Mouse (Mus musculus) intestine, embryonic 15.5 days (tissue): ENCODE measurements at regions not wholly inside any gene's neighbourhood (a gene's known extent, or its start where the extent isn't known, plus 50 kb on each side); places are given as distances from the start of the nearest gene placed in this dataset.
A peak's percentile ranks its signal among the peaks of the same experiment; 100 is the strongest.

Experiments used
- ATAC-seq: fragments of 200-750 bp; cut with Nextera tagmentation; 2 replicates; pipeline ENCODE4 v1.8.0; 2017; ENCODE audit warnings: moderate TSS enrichment, moderate library complexity
- H3K27ac ChIP-seq: fragments of 300-500 bp; sonication (generic); 2 replicates; pipeline ENCODE4 v1.5.1; 2015; ENCODE audit warnings: mild to moderate bottlenecking, inconsistent platforms
- H3K27me3 ChIP-seq: fragments of 300-500 bp; sonication (generic); replicated peaks from 2 replicates; pipeline ENCODE4 v1.6.1; 2015; ENCODE audit warnings: inconsistent platforms
- H3K36me3 ChIP-seq: fragments of 300-500 bp; sonication (generic); 2 replicates; pipeline ENCODE4 v1.6.1; 2015; ENCODE audit warnings: inconsistent platforms
- H3K4me1 ChIP-seq: fragments of 300-500 bp; sonication (generic); replicated peaks from 2 replicates; pipeline ENCODE4 v1.6.1; 2015; ENCODE audit warnings: inconsistent platforms
- H3K4me2 ChIP-seq: fragments of 300-500 bp; sonication (generic); replicated peaks from 2 replicates; pipeline ENCODE4 v1.6.1; 2015; ENCODE audit warnings: mild to moderate bottlenecking, inconsistent platforms
- H3K4me3 ChIP-seq: fragments of 300-500 bp; sonication (generic); replicated peaks from 2 replicates; pipeline ENCODE4 v1.5.1; 2015; ENCODE audit warnings: inconsistent platforms
- H3K9ac ChIP-seq: fragments of 300-500 bp; sonication (generic); 2 replicates; pipeline ENCODE4 v1.6.1; 2015; ENCODE audit warnings: inconsistent platforms
- H3K9me3 ChIP-seq: fragments of 300-500 bp; sonication (generic); 2 replicates; pipeline ENCODE4 v1.6.1; 2016; ENCODE audit warnings: inconsistent platforms
- WGBS: fragments of 180-500 bp; shearing (Covaris S2); methylation state at CpG from one replicate; pipeline ENCODE4 v1.1.7; 2015; 5-methylcytosine and 5-hydroxymethylcytosine counted together

- Histone ChIP-seq H3K27me3 (no peaks in the 10 kb centered on the region), H3K4me1 (no peaks in the 10 kb centered on the region), H3K9me3 (no peaks in the 10 kb centered on the region), H3K27ac (no peak overlapping the region), H3K4me2 (no peak overlapping the region), H3K9ac (no peak overlapping the region), H3K36me3 (no peaks in the 10 kb centered on the region), H3K4me3 (no peak overlapping the region)
- WGBS, result 38% methylated on average over 4 of the region's 4 CpGs
- ATAC-seq, result no peak
Observed at GRCm38 (mm10) chr6:118307481-118307880, 110.0 kb upstream of the Ret start.

GRCm38 (mm10) chr6:118305209-118305608 lies 107.7 kb upstream of the Ret start:
- Histone ChIP-seq H3K9ac (no peak overlapping the region), H3K4me1 (no peaks in the 10 kb centered on the region), H3K4me2 (no peak overlapping the region), H3K9me3 (no peaks in the 10 kb centered on the region), H3K27me3 (no peaks in the 10 kb centered on the region), H3K4me3 (no peak overlapping the region), H3K36me3 (no peaks in the 10 kb centered on the region), H3K27ac (no peak overlapping the region)
- ATAC-seq, result no peak
- 91% methylated on average over 3 of the region's 3 CpGs for WGBS

- H3K9ac ChIP-seq, result no peak overlapping the region
- ATAC-seq, result no peak
- H3K27ac ChIP-seq, result no peak overlapping the region
- no peak overlapping the region for H3K4me2 ChIP-seq
- H3K36me3 ChIP-seq, result no peaks in the 10 kb centered on the region
- H3K9me3 ChIP-seq, result no peaks in the 10 kb centered on the region
- no peaks in the 10 kb centered on the region for H3K4me1 ChIP-seq
- no peak overlapping the region for H3K4me3 ChIP-seq
- WGBS, result 50% methylated on average over 7 of the region's 7 CpGs
- no peaks in the 10 kb centered on the region for H3K27me3 ChIP-seq
Observed at GRCm38 (mm10) chr6:118302783-118303350, 105.3 kb upstream of the Ret start.

GRCm38 (mm10) chr6:118301880-118302782 lies 104.6 kb upstream of the Ret start:
- Histone ChIP-seq H3K36me3 (no peaks in the 10 kb centered on the region), H3K4me1 (no peaks in the 10 kb centered on the region), H3K9me3 (no peaks in the 10 kb centered on the region), H3K9ac (no peak overlapping the region), H3K4me3 (no peak overlapping the region), H3K4me2 (no peak overlapping the region), H3K27ac (no peak overlapping the region), H3K27me3 (no peaks in the 10 kb centered on the region)
- 51% methylated on average over 11 of the region's 11 CpGs for WGBS
- ATAC-seq, result no peak

GRCm38 (mm10) chr6:118300781-118301180 lies 103.3 kb upstream of the Ret start:
- Histone ChIP-seq H3K36me3 (no peaks in the 10 kb centered on the region), H3K27me3 (no peaks in the 10 kb centered on the region), H3K4me1 (no peaks in the 10 kb centered on the region), H3K9me3 (no peaks in the 10 kb centered on the region), H3K4me2 (no peak overlapping the region), H3K9ac (no peak overlapping the region), H3K4me3 (no peak overlapping the region), H3K27ac (no peak overlapping the region)
- 35% methylated on average over 6 of the region's 6 CpGs for WGBS
- peak; percentile 51; the same call in 1 of the 2 replicates for ATAC-seq

- ATAC-seq, result no peak
- H3K4me2 ChIP-seq, result no peak overlapping the region
- no peaks in the 10 kb centered on the region for H3K27me3 ChIP-seq
- H3K9me3 ChIP-seq, result no peaks in the 10 kb centered on the region
- H3K4me3 ChIP-seq, result no peak overlapping the region
- H3K27ac ChIP-seq, result no peak overlapping the region
- no peak overlapping the region for H3K9ac ChIP-seq
- H3K36me3 ChIP-seq, result no peaks in the 10 kb centered on the region
- 86% methylated on average over 8 of the region's 8 CpGs for WGBS
- H3K4me1 ChIP-seq, result no peaks in the 10 kb centered on the region
Observed at GRCm38 (mm10) chr6:118297576-118297975, 100.1 kb upstream of the Ret start.

- ATAC-seq, result no peak
- H3K9me3 ChIP-seq, result no peaks in the 10 kb centered on the region
- H3K4me3 ChIP-seq, result no peak overlapping the region
- H3K4me1 ChIP-seq, result no peaks in the 10 kb centered on the region
- H3K9ac ChIP-seq, result no peak overlapping the region
- H3K36me3 ChIP-seq, result no peaks in the 10 kb centered on the region
- no peak overlapping the region for H3K4me2 ChIP-seq
- 72% methylated on average over 2 of the region's 2 CpGs for WGBS
- no peaks in the 10 kb centered on the region for H3K27me3 ChIP-seq
- H3K27ac ChIP-seq, result no peak overlapping the region
Observed at GRCm38 (mm10) chr6:118293986-118294385, 96.5 kb upstream of the Ret start.

- H3K36me3 ChIP-seq, result no peaks in the 10 kb centered on the region
- H3K9ac ChIP-seq, result no peak overlapping the region
- no peak for ATAC-seq
- no peak overlapping the region for H3K4me2 ChIP-seq
- 27% methylated on average over 2 of the region's 2 CpGs for WGBS
- no peak overlapping the region for H3K4me3 ChIP-seq
- no peaks in the 10 kb centered on the region for H3K4me1 ChIP-seq
- H3K27me3 ChIP-seq, result no peaks in the 10 kb centered on the region
- no peaks in the 10 kb centered on the region for H3K9me3 ChIP-seq
- no peak overlapping the region for H3K27ac ChIP-seq
Observed at GRCm38 (mm10) chr6:118292928-118293327, 95.4 kb upstream of the Ret start.

- no peak for ATAC-seq
- Histone ChIP-seq H3K4me3 (no peak overlapping the region), H3K4me2 (no peak overlapping the region), H3K9me3 (no peaks in the 10 kb centered on the region), H3K36me3 (no peaks in the 10 kb centered on the region), H3K4me1 (no peaks in the 10 kb centered on the region), H3K27ac (no peak overlapping the region), H3K27me3 (no peaks in the 10 kb centered on the region), H3K9ac (no peak overlapping the region)
- WGBS, result 61% methylated on average over 2 of the region's 2 CpGs
Observed at GRCm38 (mm10) chr6:118292272-118292671, 94.8 kb upstream of the Ret start.

GRCm38 (mm10) chr6:118291426-118291825 lies 93.9 kb upstream of the Ret start:
- H3K27me3 ChIP-seq, result no peaks in the 10 kb centered on the region
- 71% methylated on average over 2 of the region's 2 CpGs for WGBS
- H3K4me3 ChIP-seq, result no peak overlapping the region
- H3K27ac ChIP-seq, result no peak overlapping the region
- H3K4me2 ChIP-seq, result no peak overlapping the region
- no peaks in the 10 kb centered on the region for H3K4me1 ChIP-seq
- no peaks in the 10 kb centered on the region for H3K9me3 ChIP-seq
- no peak for ATAC-seq
- H3K9ac ChIP-seq, result no peak overlapping the region
- H3K36me3 ChIP-seq, result no peaks in the 10 kb centered on the region

GRCm38 (mm10) chr6:118285246-118285645 lies 87.7 kb upstream of the Ret start:
- Histone ChIP-seq H3K9me3 (no peaks in the 10 kb centered on the region), H3K4me3 (no peak overlapping the region), H3K4me1 (no peaks in the 10 kb centered on the region), H3K27me3 (no peaks in the 10 kb centered on the region), H3K4me2 (no peak overlapping the region), H3K36me3 (no peaks in the 10 kb centered on the region), H3K9ac (no peak overlapping the region), H3K27ac (no peak overlapping the region)
- WGBS, result 77% methylated on average over 7 of the region's 7 CpGs
- no peak for ATAC-seq

- Histone ChIP-seq H3K4me2 (no peak overlapping the region), H3K4me3 (no peak overlapping the region), H3K27ac (no peak overlapping the region), H3K4me1 (no peaks in the 10 kb centered on the region), H3K9me3 (no peaks in the 10 kb centered on the region), H3K36me3 (no peaks in the 10 kb centered on the region), H3K9ac (no peak overlapping the region), H3K27me3 (no peaks in the 10 kb centered on the region)
- 85% methylated on average over 13 of the region's 13 CpGs for WGBS
- no peak for ATAC-seq
Observed at GRCm38 (mm10) chr6:118283949-118284568, 86.5 kb upstream of the Ret start.
